Mouse (Mus musculus) testis, adult 2 months (tissue): ENCODE measurements around the gene Tpgs1. TPM values are rescaled to one million over a fixed set of nuclear protein-coding genes. Genes with fewer than 3 reads are reported as not detected.
A peak's percentile ranks its signal among the peaks of the same experiment; 100 is the strongest.

Source experiments
- H3K27ac ChIP-seq: fragments of 200-500 bp; 2 replicates; pipeline ENCODE4 v1.5.1; 2012; ENCODE audit warnings: low read depth, low read length; ENCODE audit not compliant: control insufficient read depth, insufficient read depth
- H3K27me3 ChIP-seq: fragments of 200-500 bp; 2 replicates; pipeline ENCODE4 v1.6.1; 2012; ENCODE audit warnings: mild to moderate bottlenecking, low read length, moderate library complexity; ENCODE audit not compliant: control insufficient read depth, insufficient read depth
- H3K36me3 ChIP-seq: fragments of 200-500 bp; 2 replicates; pipeline ENCODE4 v1.6.1; 2012; ENCODE audit warnings: mild to moderate bottlenecking, low read length; ENCODE audit not compliant: control insufficient read depth, insufficient read depth
- H3K4me1 ChIP-seq: fragments of 200-500 bp; 2 replicates; pipeline ENCODE4 v1.6.1; 2012; ENCODE audit warnings: low read length; ENCODE audit not compliant: control insufficient read depth, insufficient read depth
- H3K4me3 ChIP-seq: fragments of 200-500 bp; 2 replicates; pipeline ENCODE4 v1.5.1; 2012; ENCODE audit warnings: low read depth, mild to moderate bottlenecking, low read length, moderate library complexity, mixed read lengths; ENCODE audit not compliant: control insufficient read depth
- CTCF ChIP-seq: fragments of 200-500 bp; IDR thresholded peaks from 2 replicates; pipeline ENCODE4 v1.5.1; 2012; ENCODE audit warnings: low read depth, mild to moderate bottlenecking, inconsistent platforms, low read length, moderate library complexity; ENCODE audit not compliant: control insufficient read depth, insufficient read depth, insufficient replicate concordance
- POLR2A ChIP-seq: fragments of 200-500 bp; IDR thresholded peaks from 2 replicates; pipeline ENCODE4 v1.6.1; 2012; ENCODE audit warnings: low read depth, mild to moderate bottlenecking, inconsistent platforms, low read length, moderate library complexity; ENCODE audit not compliant: control insufficient read depth
- polyA plus RNA-seq: library from polyadenylated mRNA; depleted of rRNA; stranded (reverse); fragments of >200 nt; gene quantifications from 2 replicates; pipeline ENCODE4 v1.2.3, GENCODE M21; 2012

The Tpgs1 gene
- polyA plus RNA-seq, 1 experiment = 33.9 TPM

DNA sequence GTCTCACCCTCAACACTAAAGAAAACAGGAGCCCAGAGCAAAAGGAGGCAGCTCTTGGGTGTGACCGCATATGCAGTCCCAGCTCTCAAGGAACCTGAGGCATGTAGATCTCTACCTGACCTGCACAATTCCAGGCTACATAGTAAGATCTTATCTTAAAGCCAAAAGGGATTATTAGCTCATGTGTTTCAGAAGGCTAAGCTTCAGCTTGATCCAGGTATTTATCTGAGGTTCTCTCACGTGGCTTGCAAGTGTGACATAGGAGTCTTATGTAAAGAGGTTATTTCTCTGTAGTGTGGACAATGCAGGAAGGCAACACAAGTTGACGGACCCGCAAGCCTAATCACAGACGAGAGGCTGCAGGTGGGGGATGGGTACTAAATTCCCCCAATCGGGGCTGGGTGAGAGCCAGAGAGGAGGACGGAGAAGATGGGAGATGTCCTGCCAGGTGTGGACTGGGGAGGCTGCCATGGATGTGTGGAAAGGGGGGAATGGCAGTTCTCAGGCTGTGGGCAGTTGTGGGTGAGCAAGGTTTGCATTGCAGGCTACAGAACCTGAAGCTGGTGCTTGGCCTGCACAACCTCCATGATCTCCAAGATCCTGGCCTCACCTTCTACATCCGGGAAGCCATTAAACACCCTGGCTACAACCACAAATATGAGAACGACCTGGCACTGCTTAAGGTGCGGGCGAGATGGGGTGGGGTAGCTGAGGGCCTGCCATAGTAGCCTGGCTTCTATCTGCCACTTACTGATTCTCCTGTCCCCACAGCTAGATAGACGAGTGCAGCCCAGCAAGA lies 24.6 kb downstream of the Tpgs1 start:
- no peaks in the 10 kb centered on the region for H3K27me3 ChIP-seq
- no peak overlapping the region for H3K27ac ChIP-seq
- TF ChIP-seq POLR2A (no peak), CTCF (no peak)
- H3K4me3 ChIP-seq = no peak overlapping the region
- H3K36me3 ChIP-seq = no peaks in the 10 kb centered on the region
- H3K4me1 ChIP-seq = peaks cover 3% of the 10 kb centered on the region; the same call in 1 of the 2 replicates

DNA sequence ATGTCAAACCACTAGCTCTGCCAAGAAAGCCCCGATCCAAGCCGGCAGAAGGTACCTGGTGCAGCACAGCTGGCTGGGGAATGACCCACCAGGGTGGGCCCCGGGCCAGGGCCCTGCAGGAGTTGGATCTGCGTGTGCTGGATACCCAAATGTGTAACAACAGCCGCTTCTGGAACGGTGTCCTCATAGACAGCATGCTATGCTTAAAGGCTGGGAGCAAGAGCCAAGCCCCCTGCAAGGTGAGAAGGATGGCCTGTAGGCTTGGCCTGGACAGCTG lies 25.1 kb downstream of the Tpgs1 start:
- Histone ChIP-seq H3K27ac (no peak overlapping the region), H3K36me3 (no peaks in the 10 kb centered on the region), H3K27me3 (no peaks in the 10 kb centered on the region), H3K4me1 (peaks cover 3% of the 10 kb centered on the region; the same call in 1 of the 2 replicates), H3K4me3 (no peak overlapping the region)
- no peak for TF ChIP-seq POLR2A
- no peak for TF ChIP-seq CTCF

DNA sequence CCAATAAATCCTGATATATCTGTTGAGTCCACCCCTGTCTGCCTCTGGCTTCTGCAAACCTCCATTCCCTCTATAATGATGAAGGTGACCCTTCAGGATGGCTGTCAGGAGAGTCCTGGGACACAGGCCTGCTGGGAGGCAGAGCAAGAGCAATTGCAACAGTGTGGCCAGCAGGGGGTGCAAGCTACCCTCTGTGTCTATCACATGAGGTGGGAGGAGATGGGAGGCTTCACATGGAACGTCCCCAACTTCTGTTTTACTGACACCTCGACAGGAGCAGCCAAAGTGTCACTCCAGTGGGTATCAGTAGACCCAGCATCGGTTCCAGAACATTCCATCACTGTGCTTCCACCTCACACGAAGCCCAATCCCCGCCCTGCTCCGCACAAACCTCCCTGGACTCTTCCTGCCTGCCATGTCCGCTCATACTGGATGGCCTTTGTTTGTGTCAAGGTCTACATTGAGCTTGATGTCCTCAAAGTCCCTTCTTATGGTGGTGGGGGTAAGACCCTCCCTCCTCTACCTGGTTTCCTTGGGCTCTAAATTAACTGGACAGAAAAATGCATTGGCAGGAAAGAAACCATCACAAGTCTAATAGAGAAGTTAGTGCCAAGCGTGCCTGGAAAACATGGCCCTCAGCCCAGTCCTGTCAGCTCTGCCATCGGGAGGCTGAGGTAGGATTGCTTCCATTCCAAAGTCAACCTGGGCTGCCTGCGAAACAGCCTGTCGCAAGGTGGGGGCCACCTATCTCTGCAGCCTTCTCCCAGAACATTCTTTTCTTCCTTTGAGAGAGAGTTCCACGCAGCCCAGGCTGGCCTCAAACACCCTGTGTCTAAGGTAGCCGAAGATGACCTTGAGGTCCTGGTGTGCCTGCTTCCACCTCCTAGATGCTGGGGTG lies 26.3 kb downstream of the Tpgs1 start:
- Histone ChIP-seq H3K27ac (no peak overlapping the region), H3K4me3 (no peak overlapping the region), H3K36me3 (no peaks in the 10 kb centered on the region), H3K27me3 (no peaks in the 10 kb centered on the region), H3K4me1 (peaks cover 3% of the 10 kb centered on the region; the same call in 1 of the 2 replicates)
- TF ChIP-seq POLR2A = no peak
- peak; percentile 79; the same call in 1 of the 2 replicates for TF ChIP-seq CTCF

DNA sequence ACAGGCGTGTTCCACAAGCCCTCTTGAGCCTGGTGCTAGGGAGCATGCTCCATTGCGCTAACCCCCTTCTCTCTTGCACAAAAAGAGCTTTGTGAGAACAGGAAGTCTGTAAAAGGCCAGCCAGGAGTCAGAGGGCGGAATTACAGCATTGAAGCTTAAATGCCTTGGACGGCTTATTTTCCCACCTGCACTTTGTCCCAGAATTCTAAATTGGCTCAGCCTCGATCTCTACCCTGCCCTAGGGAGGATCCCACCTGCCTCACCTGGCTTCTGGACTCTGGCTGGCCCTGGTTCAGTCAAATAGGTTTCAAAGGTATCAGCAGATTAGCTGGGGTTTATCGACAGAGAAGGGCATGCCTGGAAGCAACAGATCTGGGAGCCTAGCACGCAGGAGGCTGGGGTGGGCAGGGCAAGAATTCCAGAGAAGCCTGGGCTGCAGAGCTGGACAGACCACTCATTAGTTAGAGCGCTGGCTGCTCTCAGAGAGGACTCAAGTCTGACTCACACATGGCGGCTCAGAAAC lies 27.0 kb downstream of the Tpgs1 start:
- H3K27me3 ChIP-seq = no peaks in the 10 kb centered on the region
- H3K4me3 ChIP-seq = no peak overlapping the region
- no peaks in the 10 kb centered on the region for H3K36me3 ChIP-seq
- TF ChIP-seq POLR2A = no peak
- no peak for TF ChIP-seq CTCF
- H3K27ac ChIP-seq = no peak overlapping the region
- peaks cover 10% of the 10 kb centered on the region for H3K4me1 ChIP-seq

DNA sequence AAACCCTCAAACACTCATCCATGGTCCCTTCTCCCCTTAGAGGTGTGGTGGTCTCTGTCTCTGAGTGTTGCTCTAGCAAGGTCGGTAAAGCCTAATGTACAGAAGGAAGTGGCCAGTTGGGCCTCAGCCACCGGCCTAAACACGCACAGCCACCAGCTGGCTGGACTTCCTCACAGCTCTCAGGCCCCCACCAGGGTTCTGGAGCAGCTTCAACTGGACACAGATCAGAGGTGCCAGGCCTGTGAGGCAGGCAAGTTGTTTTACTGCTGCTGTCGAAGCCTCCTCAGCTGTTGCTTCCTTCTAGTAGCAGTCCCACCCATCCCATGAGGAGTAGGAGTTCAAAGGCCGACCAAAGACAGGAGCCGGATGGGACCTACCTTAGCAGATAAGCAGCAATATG lies 28.7 kb downstream of the Tpgs1 start:
- H3K4me1 ChIP-seq = peaks cover 19% of the 10 kb centered on the region
- no peak overlapping the region for H3K4me3 ChIP-seq
- no peaks in the 10 kb centered on the region for H3K36me3 ChIP-seq
- TF ChIP-seq POLR2A (no peak), CTCF (no peak)
- H3K27me3 ChIP-seq = no peaks in the 10 kb centered on the region
- H3K27ac ChIP-seq = no peak overlapping the region

DNA sequence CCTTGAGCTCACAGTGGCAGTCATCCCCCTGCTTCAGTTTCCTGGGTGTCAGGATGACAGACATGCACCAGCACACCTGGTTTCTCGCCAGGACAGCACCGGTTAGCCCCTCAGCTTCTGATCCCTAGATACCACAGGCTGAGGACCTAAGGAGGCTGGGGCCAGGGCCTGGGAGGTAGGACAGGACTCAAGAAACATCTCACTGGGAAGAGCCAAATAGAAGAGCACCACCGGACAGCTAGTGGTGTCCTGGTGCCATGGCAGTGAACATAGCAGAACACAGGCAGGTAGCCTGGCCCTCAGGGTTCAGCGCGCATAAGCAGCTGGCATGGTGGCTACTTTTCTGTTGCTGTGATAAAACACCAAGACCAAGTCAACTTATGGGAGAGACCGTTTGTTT lies 29.3 kb downstream of the Tpgs1 start:
- Histone ChIP-seq H3K4me1 (peaks cover 19% of the 10 kb centered on the region), H3K27ac (no peak overlapping the region), H3K4me3 (no peak overlapping the region), H3K27me3 (no peaks in the 10 kb centered on the region), H3K36me3 (no peaks in the 10 kb centered on the region)
- TF ChIP-seq CTCF (no peak), POLR2A (no peak)

DNA sequence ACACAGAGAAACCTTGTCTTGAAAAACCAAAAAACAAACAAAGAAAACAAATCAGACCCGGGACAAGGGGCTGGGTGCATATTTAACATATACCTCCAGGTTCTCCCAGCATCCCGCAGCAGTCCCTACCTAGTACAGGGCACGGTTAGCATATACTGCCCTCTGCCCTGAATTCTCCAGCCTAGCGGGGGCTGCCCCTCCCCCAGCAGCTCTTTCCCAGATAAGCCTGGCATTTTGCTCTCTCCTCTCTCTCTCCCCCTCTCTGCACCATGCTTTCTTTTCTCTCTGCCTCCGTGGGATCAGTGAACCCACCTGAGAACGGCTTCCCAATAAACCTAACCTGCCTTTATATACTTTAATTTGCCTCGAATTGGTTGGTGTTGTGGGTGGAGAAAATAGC lies 31.5 kb downstream of the Tpgs1 start:
- Histone ChIP-seq H3K4me3 (no peak overlapping the region), H3K27me3 (no peaks in the 10 kb centered on the region), H3K36me3 (no peaks in the 10 kb centered on the region), H3K4me1 (peaks cover 23% of the 10 kb centered on the region), H3K27ac (peak overlapping the region; percentile 77)
- TF ChIP-seq POLR2A (no peak), CTCF (no peak)
